Mouse (Mus musculus) lung, postnatal 0 days (tissue): ENCODE results near the gene Zeb2.

ENCODE experiments used
- CTCF ChIP-seq: IDR thresholded peaks from 2 replicates; pipeline ENCODE4 v1.5.1; 2016; ENCODE audit warnings: antibody characterized with exemption, mild to moderate bottlenecking
- EP300 ChIP-seq: IDR thresholded peaks from 2 replicates; pipeline ENCODE4 v1.6.1; 2016; ENCODE audit warnings: antibody characterized with exemption, mild to moderate bottlenecking, control low read depth

DNA sequence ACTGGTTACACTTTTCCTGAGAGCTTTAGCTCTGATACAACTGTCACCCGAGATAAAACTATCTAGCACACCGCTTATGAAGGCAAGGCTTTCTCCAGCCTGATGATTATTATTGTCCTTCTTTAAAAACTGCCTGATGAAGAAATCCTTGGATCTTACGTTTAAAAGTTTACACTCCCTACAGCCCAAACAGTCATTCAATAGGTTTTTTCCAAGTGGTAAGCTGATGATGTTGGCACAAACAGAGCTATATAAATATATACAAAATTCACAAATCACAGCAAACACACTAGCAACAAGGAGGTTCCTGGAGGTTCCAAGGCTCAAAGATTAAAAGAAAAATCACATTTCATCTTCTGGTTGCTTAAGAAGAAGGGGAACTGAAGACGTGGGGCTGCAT lies 13.1 kb downstream of the Zeb2 start:
- TF ChIP-seq CTCF (no peak), EP300 (no peak)
